Mouse (Mus musculus) hindbrain, embryonic 14.5 days (tissue): ENCODE data around the gene Tcte1. TPM values are rescaled to one million over a fixed set of nuclear protein-coding genes. Genes with fewer than 3 reads are reported as not detected.

Experiments
- ATAC-seq: fragments of 200-750 bp; cut with Nextera tagmentation; 2 replicates; pipeline ENCODE4 v1.8.0; 2017; ENCODE audit warnings: moderate number of reproducible peaks, mild to moderate bottlenecking, moderate TSS enrichment, moderate library complexity; ENCODE audit not compliant: low FRiP score
- DNase-seq: peaks from one replicate; pipeline ENCODE4 v3.0.0-alpha.2; 2015; ENCODE audit warnings: low spot score
- H3K27ac ChIP-seq: fragments of 300-500 bp; sonication (generic); 2 replicates; pipeline ENCODE4 v1.5.1; 2014; ENCODE audit warnings: mild to moderate bottlenecking, moderate library complexity
- H3K27me3 ChIP-seq: fragments of 300-500 bp; sonication (generic); 2 replicates; pipeline ENCODE4 v1.6.1; 2014; ENCODE audit warnings: mild to moderate bottlenecking, low read length, mixed read lengths; ENCODE audit not compliant: control insufficient read depth, insufficient read depth
- H3K36me3 ChIP-seq: fragments of 300-500 bp; sonication (generic); replicated peaks from 2 replicates; pipeline ENCODE4 v1.6.1; 2014; ENCODE audit not compliant: control insufficient read depth, insufficient read depth
- H3K4me1 ChIP-seq: fragments of 300-500 bp; sonication (generic); replicated peaks from 2 replicates; pipeline ENCODE4 v1.6.1; 2014; ENCODE audit warnings: antibody characterized with exemption, low read length, mixed read lengths; ENCODE audit not compliant: control insufficient read depth, insufficient read depth
- H3K4me2 ChIP-seq: fragments of 300-500 bp; sonication (generic); replicated peaks from 2 replicates; pipeline ENCODE4 v1.6.1; 2014; ENCODE audit warnings: mild to moderate bottlenecking, moderate library complexity
- H3K4me3 ChIP-seq: fragments of 300-500 bp; sonication (generic); replicated peaks from 2 replicates; pipeline ENCODE4 v1.5.1; 2014; ENCODE audit warnings: mild to moderate bottlenecking, low read length
- H3K9ac ChIP-seq: fragments of 300-500 bp; sonication (generic); 2 replicates; pipeline ENCODE4 v1.6.1; 2014
- H3K9me3 ChIP-seq: fragments of 300-500 bp; sonication (generic); 2 replicates; pipeline ENCODE4 v1.6.1; 2016; ENCODE audit warnings: low read length; ENCODE audit not compliant: control insufficient read depth
- WGBS: fragments of 180-500 bp; shearing (Covaris S2); extraction: QIAGEN DNeasy Blood & Tissue Kit; methylation state at CpG from one replicate; pipeline ENCODE4 v1.1.7; 2014; 5-methylcytosine and 5-hydroxymethylcytosine counted together
- polyA plus RNA-seq: library from polyadenylated mRNA; unstranded; fragments of >200 nt; fragmentation: Nextera tagmentation; extraction: Ambion mirVana; gene quantifications from 2 replicates; pipeline ENCODE4 v1.2.1, GENCODE M21; 2014

Tcte1 gene
- polyA plus RNA-seq, 1 experiment from 2014 or later, result 3.8 TPM

GRCm38 (mm10) chr17:45518766-45519475, 4.3 kb upstream of the Tcte1 start:
- peaks cover 3% of the 10 kb centered on the region; the same call in 1 of the 2 replicates for H3K4me1 ChIP-seq
- no peak overlapping the region for H3K4me2 ChIP-seq
- H3K36me3 ChIP-seq, result peaks cover 20% of the 10 kb centered on the region
- H3K9ac ChIP-seq, result no peak overlapping the region
- DNase-seq, result no peak
- H3K9me3 ChIP-seq, result no peaks in the 10 kb centered on the region
- ATAC-seq, result no peak
- no peak overlapping the region for H3K27ac ChIP-seq
- no peak overlapping the region for H3K4me3 ChIP-seq
- no peaks in the 10 kb centered on the region for H3K27me3 ChIP-seq
- WGBS, result 83% methylated on average over 12 of the region's 12 CpGs

GRCm38 (mm10) chr17:45520136-45520535, 3.1 kb upstream of the Tcte1 start:
- no peak for ATAC-seq
- Histone ChIP-seq H3K4me2 (no peak overlapping the region), H3K9me3 (no peaks in the 10 kb centered on the region), H3K27me3 (no peaks in the 10 kb centered on the region), H3K9ac (no peak overlapping the region), H3K4me1 (peaks cover 3% of the 10 kb centered on the region; the same call in 1 of the 2 replicates), H3K27ac (no peak overlapping the region), H3K36me3 (peaks cover 20% of the 10 kb centered on the region), H3K4me3 (no peak overlapping the region)
- WGBS, result 86% methylated on average over 11 of the region's 11 CpGs
- no peak for DNase-seq

GRCm38 (mm10) chr17:45524961-45525360, 1.7 kb downstream of the Tcte1 start:
- ATAC-seq (no peak; the same call in 1 of the 2 replicates), DNase-seq (no peak)
- Histone ChIP-seq H3K9me3 (no peaks in the 10 kb centered on the region), H3K27me3 (0 out of 2 replicates have a peak, but pooled peaks cover 5% of the 10 kb centered on the region), H3K9ac (no peak overlapping the region), H3K4me3 (no peak overlapping the region), H3K4me1 (peaks cover 3% of the 10 kb centered on the region; the same call in 1 of the 2 replicates), H3K27ac (no peak overlapping the region), H3K36me3 (0 out of 2 replicates have a peak, but pooled peaks cover 12% of the 10 kb centered on the region), H3K4me2 (no peak overlapping the region)
- WGBS, result 59% methylated on average over 4 of the region's 4 CpGs

- H3K27ac ChIP-seq, result no peak overlapping the region
- DNase-seq (no peak), ATAC-seq (no peak)
- peaks cover 3% of the 10 kb centered on the region; the same call in 1 of the 2 replicates for H3K4me1 ChIP-seq
- H3K9ac ChIP-seq, result no peak overlapping the region
- no peak overlapping the region for H3K4me3 ChIP-seq
- WGBS, result 22% methylated on average over 5 of the region's 5 CpGs
- no peaks in the 10 kb centered on the region for H3K36me3 ChIP-seq
- H3K9me3 ChIP-seq, result no peaks in the 10 kb centered on the region
- no peak overlapping the region for H3K4me2 ChIP-seq
- H3K27me3 ChIP-seq, result 0 out of 2 replicates have a peak, but pooled peaks cover 5% of the 10 kb centered on the region
Measured at GRCm38 (mm10) chr17:45526571-45526970, 3.3 kb downstream of the Tcte1 start.

DNA sequence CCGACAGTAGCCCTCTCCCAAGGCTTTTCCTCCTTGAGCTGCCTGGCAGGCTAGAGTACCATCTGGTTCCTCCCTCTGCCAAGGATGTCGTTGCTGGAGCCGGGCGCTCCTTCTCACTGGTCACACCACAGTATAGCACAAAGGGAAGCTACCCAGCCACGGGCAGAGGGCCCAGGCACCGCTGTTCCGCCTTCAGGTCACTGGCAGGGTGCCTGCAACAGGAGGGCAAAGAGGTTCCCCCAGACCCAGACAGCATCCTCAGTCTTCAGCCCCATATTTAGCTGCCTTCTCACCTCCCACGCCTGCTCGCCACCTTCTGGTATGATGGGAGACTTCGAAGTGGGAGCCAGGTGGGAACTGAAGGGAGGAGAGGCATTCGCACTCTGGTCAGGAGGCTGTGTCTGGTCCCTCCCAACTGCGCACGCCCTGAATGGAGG, 7.1 kb downstream of the Tcte1 start:
- DNase-seq, result peak; percentile 42
- ATAC-seq, result peak; percentile 71; the same call in 1 of the 2 replicates
- no peak overlapping the region for H3K9ac ChIP-seq
- no peak overlapping the region for H3K27ac ChIP-seq
- WGBS, result 40% methylated on average over 13 of the region's 13 CpGs
- no peaks in the 10 kb centered on the region for H3K9me3 ChIP-seq
- H3K27me3 ChIP-seq, result peaks cover 14% of the 10 kb centered on the region; the same call in 1 of the 2 replicates
- H3K4me2 ChIP-seq, result no peak overlapping the region
- no peaks in the 10 kb centered on the region for H3K36me3 ChIP-seq
- no peaks in the 10 kb centered on the region for H3K4me1 ChIP-seq
- H3K4me3 ChIP-seq, result no peak overlapping the region

GRCm38 (mm10) chr17:45532896-45533295, 9.7 kb downstream of the Tcte1 start:
- Histone ChIP-seq H3K4me3 (no peak overlapping the region), H3K9me3 (no peaks in the 10 kb centered on the region), H3K27ac (no peak overlapping the region), H3K27me3 (peaks cover 27% of the 10 kb centered on the region), H3K9ac (no peak overlapping the region), H3K4me2 (no peak overlapping the region), H3K36me3 (no peaks in the 10 kb centered on the region), H3K4me1 (no peaks in the 10 kb centered on the region)
- WGBS, result 55% methylated on average over 15 of the region's 15 CpGs
- no peak for ATAC-seq
- DNase-seq, result no peak

DNA sequence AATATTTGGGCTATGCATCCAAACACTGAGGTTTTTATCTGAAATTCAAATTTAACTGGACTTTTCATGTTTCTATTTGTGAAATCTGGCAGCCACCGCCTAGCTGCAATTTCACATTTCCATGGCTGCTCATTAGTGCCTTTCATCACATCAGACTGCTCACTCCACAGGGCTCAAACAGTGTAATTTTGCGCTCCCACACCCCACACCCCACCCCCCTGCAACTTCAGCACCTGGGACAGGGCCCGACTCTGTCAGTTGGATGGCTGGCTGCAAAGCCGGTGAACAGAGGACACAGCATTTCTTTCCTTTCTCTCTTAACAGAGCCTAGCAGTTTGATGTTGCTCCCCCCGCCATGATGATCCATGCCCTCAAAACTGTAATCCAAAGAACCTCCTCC, 13.0 kb downstream of the Tcte1 start:
- peaks cover 28% of the 10 kb centered on the region for H3K27me3 ChIP-seq
- DNase-seq, result no peak

DNA sequence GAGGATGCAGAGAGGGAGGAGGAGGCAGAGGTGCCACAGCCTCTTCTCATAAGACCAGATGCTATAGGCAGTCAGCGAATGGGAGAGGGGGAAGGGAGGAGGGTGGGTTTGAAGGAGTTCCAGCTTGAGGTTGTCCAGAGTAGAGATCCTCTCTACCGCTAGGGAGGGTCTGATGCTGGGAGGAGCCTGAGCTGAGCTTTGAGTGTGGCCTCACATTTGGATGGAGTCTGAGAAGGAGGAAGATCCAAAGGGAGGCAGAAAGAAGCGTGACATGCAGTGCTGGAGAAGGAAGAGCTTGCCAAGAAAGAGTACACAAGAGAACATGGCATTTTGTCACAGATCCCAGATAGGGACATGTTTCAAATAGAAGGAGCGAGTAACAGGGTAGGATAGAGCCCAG, 15.2 kb downstream of the Tcte1 start:
- Histone ChIP-seq H3K9me3 (no peaks in the 10 kb centered on the region), H3K9ac (no peak overlapping the region), H3K4me2 (no peak overlapping the region), H3K4me3 (no peak overlapping the region), H3K27ac (no peak overlapping the region), H3K36me3 (no peaks in the 10 kb centered on the region), H3K27me3 (peaks cover 34% of the 10 kb centered on the region), H3K4me1 (no peaks in the 10 kb centered on the region; the same call in 1 of the 2 replicates)
- ATAC-seq (no peak), DNase-seq (no peak)
- WGBS, result 66% methylated on average over 4 of the region's 4 CpGs

More for the DNA sequence above, 13.0 kb downstream of the Tcte1 start:
- Histone ChIP-seq H3K4me2 (no peak overlapping the region), H3K9me3 (no peaks in the 10 kb centered on the region), H3K4me3 (no peak overlapping the region), H3K9ac (no peak overlapping the region), H3K4me1 (no peaks in the 10 kb centered on the region), H3K27ac (no peak overlapping the region), H3K36me3 (no peaks in the 10 kb centered on the region)
- no peak for ATAC-seq
- WGBS, result 18% methylated on average over 5 of the region's 5 CpGs

GRCm38 (mm10) chr17:45539664-45540063, 16.4 kb downstream of the Tcte1 start:
- WGBS, result 82% methylated on average over 21 of the region's 21 CpGs
- ATAC-seq (no peak), DNase-seq (no peak)
- H3K27me3 ChIP-seq, result peaks cover 37% of the 10 kb centered on the region
- H3K4me1 ChIP-seq, result peaks cover 10% of the 10 kb centered on the region
- no peaks in the 10 kb centered on the region for H3K9me3 ChIP-seq
- H3K4me3 ChIP-seq, result no peak overlapping the region
- no peak overlapping the region for H3K9ac ChIP-seq
- H3K27ac ChIP-seq, result no peak overlapping the region
- peaks cover 7% of the 10 kb centered on the region for H3K36me3 ChIP-seq
- H3K4me2 ChIP-seq, result no peak overlapping the region
